Mouse (Mus musculus) brain, adult 2 months (tissue): Measurements from ENCODE around the gene Dexi.
A peak's percentile ranks its signal among the peaks of the same experiment; 100 is the strongest.

Source experiments
- DNase-seq: peaks from one replicate; pipeline ENCODE4 v3.0.0; 2011; ENCODE audit warnings: low read depth, low spot score

Gene Dexi

DNA sequence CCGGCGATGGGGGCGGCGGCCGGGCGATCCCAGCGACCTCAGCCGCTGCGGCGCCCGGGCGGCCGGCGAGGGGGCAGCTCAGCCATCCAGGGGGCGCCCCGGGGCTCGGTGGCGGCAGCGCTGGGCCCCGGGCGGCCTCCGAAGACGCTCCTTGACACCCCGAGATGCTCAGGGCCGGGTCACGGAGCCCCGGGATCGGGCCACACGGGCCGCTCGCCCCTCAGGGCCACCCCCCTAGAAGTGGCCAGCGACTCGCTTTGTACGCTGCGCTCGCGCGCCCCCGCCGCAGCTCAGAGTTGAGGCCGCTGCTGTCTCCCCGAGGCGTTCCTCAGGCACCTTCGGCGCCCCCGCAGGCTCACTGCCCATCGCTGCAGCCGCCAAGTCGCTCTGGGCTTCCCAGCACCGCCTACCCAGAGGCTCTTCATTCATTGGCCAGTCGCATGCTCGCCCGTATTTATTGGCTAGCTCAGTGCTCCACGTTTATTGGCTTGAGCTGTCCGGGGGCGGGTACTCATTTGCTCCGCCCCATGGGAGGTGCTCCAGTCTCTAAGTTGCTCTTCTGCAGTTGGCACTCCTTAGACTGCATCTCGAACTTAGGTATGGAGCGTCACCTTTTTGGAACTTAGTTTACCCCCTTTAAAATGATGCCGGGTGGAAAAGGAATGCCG lies at the start of gene Dexi:
Dexi (minus strand) TSS at position 357 of the 668 bp plus-strand sequence.
- peak; percentile 99 for DNase-seq

DNA sequence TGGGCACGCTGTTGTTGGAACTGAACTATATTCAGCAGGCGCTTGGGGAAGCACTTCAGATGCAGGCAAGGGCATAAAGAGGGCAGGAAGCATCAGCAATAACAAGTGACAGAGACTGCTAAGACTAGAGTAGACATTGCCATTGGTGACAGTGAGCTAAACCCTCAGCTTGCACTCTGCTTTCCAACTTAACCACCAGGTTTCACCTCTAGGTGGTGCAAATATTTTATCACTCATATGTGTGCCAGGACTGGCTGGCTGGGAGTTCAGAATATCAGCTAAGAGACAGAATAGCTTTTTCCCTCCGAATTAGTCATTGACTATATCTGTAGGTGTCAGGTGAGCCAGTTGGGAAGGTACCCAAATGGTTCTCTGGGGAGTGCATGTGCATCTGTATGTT lies 43.7 kb upstream of the Dexi start:
- peak; percentile 66 for DNase-seq

DNA sequence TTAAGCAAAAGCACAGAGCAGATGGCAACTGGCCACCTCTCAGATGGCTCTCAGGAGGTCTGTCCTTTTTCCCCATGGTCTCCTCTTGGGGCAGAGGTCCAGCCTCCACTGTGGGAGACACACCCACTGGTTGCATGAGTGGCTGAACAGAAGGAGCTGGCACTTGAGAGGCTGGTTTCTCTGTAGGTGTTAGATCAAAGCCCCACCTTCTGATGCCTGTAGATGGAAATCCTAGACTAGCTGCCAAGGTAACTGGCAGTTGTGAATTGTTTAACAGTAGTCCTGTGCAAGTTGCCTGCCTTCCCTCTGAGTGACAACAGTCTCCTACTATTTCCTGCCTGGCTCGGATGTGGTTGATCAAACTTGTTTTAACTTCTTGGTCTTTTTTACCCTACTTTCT lies 42.3 kb upstream of the Dexi start:
- DNase-seq, result peak; percentile 51

DNA sequence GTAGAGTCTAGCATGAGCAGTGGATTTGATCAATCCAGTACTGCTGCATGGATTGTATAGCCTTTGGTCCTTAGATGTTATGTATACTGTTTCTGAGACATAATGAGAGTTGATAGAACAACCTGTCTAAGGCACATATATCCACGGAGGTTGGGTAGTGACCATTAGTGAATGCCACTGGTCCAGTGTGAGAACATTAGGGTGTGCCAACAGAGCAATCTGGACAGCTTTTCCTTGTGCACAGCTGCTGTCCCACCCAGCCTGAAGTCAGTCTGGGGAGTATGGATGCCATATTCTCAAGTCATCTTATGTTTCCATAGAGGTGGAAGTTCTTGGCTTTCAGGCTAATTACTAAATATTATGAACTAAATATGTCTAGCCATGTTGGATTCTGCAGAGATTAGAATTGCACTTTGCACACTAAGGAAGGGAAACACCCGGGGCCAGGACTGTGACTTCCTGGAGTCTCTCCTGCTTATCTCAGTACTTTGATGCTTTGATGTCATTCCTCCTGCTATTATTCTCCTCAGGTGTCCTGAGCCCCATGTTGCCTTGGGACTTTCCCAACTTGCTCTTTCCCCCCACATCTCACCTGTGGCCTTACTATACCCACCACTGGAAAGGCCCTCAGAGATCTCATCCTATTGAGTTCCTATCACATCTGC lies 38.5 kb upstream of the Dexi start:
- no peak for DNase-seq

DNA sequence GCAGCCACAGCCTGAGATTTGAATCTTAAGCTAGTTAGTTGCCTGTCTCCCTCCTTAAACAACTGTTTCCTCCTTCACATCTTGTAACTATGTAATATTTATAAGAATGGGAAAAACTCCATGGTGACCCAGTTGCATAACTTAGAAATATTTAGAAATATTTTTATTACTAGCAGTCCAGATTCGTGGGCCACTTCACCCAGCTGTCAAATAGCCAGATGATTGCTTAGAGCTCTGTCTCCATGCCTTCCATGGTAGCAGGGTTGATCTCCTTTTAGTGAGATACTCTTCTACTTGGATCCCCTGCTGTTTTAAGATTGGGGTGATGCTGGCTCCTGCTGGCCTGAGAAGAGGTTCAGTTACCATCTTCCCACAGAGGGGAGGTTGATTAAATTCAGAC lies 35.5 kb upstream of the Dexi start:
- DNase-seq, result no peak

DNA sequence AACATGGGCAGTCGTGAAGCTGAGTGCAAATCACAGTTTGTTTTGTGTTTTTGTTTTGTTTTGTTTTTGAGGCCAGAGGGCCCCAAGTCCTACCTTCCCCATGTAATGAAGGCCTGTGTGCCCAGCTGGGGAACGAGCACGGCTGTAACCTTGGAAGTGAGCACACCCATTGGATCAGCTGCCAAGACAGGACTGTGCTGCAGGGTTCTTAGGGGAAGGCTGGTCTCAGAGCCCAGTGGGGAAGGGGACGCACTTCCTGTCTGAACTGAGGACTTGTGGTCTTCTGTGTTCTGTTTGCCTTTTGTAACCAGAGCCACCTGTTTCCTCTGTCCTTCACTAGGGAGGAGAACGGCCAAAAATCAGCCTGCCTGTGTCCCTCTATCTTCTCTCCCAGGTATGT lies 34.7 kb upstream of the Dexi start:
- no peak for DNase-seq

DNA sequence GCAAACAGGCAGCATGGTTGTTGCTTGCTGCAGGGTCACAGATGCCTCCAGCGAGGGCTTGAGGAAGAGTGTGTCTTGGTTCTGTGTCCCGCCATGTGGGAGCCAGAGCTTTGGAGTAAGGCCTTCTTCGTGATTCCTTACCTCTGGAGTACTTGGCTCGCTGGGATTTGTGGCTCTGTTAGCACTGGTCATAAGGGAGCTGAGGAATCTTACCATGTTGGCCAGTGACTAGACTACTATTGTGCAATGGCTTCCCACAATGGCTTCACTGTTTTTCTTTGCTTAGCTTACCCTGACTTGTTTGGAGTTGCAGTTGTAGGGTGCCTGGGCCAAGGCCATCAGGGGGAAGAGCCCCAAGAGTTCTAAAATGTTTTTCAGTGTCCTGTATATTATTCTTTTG lies 33.1 kb upstream of the Dexi start:
- no peak for DNase-seq

DNA sequence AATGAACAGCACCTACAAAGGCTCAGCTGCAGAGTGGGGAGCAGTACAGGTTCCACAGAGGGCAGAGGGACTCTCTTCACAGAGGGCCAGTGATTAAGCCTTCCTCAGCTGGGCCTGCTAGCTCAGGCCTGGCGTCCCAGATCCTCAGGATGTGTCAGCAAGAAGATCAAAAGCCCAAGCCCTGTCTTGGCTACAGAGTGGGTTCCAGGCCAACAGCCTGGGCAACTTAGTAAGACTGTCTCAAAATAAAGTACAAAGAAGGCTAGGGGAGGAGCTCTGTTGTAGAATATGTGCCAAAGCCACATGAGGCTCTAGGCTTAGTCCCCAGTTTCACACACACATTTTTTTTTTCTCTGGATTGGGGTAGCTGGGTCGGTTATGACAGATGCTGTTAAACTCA lies 32.1 kb upstream of the Dexi start:
- DNase-seq, result no peak

DNA sequence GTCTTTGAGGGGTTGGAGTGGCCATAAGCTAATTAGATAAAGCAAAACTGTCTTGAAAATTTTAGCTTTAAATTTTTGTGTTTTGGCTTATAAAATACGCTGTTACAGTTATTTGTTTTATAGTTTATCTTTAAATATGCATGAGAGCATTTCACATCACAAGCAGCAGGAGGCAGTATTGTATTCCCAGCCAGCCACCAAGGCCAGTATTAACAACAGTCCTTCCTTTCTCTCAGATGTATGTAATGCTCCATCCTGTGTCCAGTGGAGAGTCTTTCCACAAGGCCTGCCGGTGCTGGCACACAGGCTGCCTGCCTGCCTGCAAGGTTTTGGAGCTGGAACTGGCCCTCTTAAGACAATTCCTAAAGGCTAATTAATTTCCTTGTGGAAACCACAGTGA lies 29.0 kb upstream of the Dexi start:
- DNase-seq, result peak; percentile 37

DNA sequence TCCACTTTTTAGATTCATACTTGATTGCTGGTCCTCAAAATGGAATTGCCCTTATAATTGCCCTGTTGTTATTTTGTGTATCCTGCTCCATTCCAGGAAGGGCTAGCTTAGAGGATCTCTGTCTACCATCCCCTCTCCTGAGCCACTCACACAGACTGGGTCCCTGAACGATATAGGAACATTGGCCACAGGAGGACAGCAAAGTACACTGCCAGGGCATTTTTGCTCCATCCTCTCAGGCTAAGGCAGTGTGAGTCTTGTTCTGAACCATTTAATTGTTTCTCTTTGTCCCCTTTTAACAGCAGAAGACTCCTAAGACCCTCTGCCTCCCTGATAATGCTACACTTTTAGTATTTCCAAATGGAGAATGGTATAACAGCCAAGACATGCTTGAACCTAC lies 27.9 kb upstream of the Dexi start:
- no peak for DNase-seq

DNA sequence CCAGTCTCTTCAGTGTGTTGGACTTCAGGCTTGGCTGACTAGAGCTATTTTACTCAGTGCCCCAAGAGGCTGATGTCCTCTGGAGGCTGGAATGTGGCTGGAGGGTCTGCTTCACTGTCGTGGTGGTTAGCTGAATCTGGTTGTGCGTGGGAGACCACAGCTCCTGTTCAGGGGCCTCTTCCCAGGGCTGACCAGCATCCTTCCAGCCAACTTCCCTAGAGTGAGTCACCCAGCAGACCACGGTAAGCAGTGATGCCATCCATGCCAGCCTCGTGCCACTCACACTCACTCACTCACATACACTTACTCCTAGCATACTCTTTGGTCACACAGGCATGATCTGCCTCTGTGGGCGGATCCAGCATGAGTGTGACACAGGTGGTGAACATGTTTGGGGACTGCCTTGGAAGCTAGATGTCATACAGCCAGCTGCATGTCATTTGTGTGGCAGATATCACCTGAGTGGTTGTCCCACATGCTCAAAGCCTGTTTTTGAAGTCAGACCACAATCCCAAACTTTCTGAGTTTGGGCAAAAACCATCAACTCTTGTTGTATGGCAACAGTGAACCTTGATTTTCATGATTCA lies 27.0 kb upstream of the Dexi start:
- no peak for DNase-seq

DNA sequence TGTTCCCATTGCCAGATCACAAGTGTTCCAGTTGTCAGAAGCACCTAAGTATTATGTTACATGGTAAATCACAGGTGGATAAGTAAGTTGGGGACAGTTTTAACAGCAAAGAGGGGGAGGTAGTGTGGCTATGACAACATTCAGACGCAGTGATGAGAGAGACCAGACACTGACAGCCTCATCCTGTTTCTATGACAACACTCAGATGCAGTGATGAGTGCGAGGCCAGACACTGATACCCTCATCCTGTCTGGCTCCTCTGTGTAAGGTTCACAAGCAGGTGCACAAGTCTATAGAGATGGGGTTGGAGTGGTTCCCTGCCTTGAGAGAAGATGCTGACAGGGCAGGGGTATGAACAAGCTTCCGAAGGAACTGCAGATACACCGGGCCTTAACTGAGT lies 24.3 kb upstream of the Dexi start:
- DNase-seq, result no peak

DNA sequence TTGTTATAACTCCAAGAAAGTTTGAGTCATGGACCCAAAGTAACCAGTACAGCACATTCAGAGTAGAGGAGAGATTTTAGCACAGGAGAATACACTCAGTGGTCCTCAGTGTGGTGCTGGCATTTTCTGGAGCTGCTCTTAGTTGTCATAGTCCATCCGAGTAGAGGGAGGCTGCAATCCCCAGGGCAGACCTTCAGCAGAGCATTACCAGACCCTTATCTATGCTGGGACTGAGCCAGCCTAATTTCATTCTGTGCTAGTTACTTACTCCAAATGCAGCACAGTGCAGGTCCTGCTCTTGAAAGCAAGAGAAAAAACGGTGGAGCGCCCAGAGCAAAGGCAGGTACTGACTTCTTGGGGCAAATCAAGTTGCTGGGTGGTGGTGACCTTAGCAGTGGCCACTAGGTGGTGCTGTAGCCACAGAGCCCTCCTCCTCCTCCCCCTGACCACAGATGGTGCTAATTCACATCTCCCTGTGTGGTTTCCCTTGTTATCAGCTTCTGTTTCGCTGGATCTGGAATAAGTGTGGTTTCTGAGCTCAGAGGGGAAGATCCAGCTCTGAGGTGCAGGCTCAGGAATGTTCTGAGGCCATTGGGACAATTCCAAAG lies 22.5 kb upstream of the Dexi start:
- DNase-seq, result peak; percentile 92

DNA sequence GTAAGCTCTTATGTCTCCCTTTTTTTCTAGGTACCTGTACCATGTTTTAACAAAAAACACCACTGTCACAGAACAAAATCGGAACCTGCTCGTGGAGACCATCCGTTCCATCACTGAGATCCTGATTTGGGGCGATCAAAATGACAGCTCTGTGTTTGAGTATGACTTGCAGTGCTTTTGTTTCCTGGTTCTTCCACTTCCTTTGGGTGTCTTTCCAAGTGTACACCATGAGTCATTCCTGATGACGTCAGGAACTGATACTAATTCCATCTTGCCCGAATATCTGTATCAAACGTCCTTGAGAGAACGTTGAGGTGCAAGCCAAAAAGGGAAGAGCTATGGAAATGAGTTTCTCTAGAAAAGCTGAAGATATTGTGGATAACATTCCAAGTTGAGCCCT lies 17.1 kb upstream of the Dexi start:
- DNase-seq, result peak; percentile 71

DNA sequence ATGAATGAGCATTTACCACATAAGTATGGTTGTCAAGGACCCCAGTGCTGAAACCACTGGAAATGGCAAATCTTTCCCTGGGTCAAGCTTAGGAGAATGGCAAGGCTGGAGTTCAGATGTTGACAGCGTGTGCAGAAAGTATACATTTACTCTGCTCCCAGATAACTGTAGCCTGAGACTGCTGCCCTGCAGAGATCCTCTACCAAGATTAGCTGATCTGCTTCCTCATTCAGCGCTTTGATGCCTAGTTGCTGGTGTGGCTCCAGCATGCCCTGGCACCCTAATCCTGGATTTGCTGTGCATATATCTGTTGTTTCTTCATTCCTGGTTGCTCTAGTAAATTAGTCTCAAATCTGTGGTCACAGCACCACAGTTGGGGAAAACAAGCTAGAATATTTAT lies 11.0 kb upstream of the Dexi start:
- DNase-seq, result no peak

DNA sequence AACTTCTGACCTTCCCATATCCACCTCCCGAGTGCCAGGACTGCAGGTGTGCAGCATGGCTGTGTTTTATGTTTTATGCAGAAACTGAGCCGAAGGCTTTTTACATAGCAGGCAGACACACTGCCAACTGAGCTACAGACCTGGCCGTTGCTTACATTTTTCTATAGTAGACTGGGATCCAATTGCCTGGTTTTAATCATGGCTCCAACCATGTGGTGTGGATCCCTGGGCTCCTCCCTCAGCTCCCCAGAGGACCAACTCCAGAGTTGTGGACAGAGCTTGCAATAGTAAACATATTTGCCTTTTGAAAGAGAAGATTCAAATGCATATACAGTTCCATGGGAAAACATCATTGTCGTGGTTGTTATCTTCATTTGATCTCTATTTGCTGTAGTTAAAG lies 8.7 kb upstream of the Dexi start:
- DNase-seq, result no peak

DNA sequence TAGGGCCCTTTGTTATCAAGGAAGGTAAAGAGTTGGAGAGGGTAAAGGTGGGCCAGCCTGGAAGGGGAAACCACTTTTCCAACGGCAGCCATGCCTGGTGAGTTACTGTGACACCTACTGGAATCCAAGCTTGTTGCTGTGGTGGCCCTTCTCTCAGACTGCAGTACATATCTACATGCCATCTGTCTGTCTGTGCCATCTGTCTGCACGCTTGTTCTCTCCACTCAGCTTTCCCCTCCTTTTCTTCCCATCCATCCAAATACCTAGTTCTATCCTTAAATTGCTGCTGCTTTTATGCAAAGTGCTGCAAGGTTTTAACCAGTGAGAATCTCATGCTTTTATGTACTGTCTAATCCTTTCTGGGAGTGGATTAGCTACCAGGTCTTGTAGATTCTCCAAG lies 6.7 kb upstream of the Dexi start:
- DNase-seq, result peak; percentile 74

DNA sequence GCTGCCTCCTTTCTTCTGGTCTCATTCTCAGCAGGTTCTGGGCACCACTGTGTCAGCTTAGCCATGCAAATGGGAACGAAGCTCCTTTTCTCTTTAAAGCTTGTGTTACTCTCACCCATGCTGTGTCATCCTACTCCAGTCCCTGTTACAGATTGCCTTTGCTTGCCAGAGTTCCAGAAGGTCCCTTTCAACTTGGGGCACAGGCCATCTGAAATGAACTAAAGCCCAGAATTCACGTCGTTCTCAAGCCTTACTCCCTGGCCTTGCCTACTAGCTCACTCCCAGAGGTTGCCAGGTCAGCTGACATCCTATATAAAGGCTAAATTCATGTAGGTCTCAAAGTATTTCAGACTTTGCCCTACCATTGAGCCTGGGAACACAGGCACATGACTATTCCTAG lies 6.1 kb upstream of the Dexi start:
- peak; percentile 54 for DNase-seq

DNA sequence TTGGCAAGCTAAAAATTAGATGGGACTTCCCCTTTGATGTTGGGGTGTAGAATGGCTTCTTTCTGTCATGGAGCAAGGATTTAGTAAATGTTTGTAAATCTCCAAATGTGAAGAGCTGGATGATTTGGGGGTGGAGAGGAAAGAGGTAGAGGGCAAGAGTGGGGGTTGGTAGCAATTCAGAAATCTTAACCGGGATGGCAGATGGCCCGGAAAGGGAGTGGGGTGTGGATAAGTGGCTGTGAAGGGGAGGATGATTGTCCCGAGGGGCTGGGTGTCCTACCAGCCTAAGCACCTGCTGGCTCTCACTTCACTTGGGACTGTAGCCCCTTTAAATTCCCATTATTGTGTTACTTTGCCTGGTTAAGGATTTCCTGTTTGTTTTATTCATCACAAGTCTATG lies 4.0 kb upstream of the Dexi start:
- no peak for DNase-seq

DNA sequence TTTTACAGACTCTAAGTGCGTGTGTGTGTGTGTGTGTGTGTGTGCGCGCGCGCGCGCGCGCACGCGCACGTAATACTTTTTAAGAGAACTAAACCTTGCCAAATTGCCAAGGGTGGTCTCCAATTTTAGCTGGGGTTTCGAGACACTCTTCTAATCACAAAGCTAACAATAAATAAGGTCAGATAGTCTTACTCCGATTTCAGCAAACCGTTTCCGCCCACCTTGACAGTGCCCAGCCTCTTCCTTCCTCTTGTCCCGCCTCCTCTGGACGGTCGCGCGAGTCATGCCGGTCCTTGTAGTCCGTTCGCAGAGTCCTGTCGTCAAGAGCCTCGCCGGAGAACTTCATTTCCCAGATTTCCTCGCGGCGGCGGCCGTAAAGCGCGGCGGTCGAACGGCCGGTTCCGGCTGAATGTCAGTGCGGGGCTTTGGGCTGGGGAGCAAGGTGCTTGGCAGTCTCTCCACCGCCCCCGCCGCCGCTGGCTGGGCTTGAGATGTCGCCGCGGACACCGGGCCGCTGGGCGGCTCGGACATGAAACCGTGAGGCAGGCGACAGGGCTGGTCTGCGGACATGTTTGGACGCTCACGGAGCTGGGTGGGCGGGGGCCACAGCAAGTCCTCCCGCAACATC lies 2.3 kb upstream of the Dexi start, which contains the start of gene Clec16a:
Clec16a (plus strand) TSS at position 345 of the 628 bp plus-strand sequence.
- peak; percentile 99 for DNase-seq

DNA sequence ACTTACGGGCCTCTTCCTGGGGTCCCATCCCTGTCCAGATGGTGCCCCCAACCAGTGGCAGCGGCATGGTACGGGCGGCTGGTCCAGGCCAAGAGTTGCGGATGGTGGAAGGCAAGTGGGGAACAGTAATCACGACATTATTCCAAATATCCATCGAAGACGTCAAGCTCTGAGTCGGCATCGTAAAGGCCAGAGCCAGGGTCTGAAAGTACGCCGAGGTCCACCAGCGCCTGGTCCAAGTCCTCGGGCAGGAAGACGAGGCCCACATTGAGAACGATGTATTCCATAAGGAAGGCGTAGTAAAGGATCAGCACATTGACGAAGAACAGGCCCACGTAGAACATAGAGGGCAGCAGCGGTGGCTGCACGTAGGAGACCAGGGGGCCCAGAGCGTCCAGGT lies 588 bp downstream of the Dexi start:
- DNase-seq, result no peak

DNA sequence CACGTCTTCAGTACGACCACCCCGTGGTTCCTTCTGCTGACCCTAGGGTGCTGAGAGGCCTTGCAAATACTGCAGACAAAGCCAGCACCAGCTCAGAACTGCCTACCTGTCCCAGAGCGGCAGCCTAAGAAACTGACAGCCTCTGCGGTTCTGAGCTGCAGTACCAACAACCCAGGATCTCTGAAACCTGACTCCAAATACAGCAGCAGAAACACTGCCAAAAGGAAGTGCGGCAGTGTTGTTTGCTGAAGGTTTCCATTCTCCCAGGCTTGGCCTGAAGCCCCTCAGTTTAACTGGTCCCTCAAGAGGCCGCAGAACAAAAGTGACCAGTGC lies 1.3 kb downstream of the Dexi start:
- DNase-seq, result peak; percentile 71
